Mouse (Mus musculus): ENCODE results near the gene Tmem63c.

The Tmem63c gene

GRCm38 (mm10) chr12:87131181-87131580, 110.0 kb downstream of the Tmem63c start:
- DNase-seq (ENCODE audit: inconsistent ontology term), result peak; percentile 25

- peak; percentile 39 for DNase-seq (ENCODE audit: inconsistent ontology term)
Measured at GRCm38 (mm10) chr12:87131619-87132018, 110.5 kb downstream of the Tmem63c start.

- DNase-seq (ENCODE audit: inconsistent ontology term), result no peak
Measured at GRCm38 (mm10) chr12:87132210-87132609, 111.1 kb downstream of the Tmem63c start.

GRCm38 (mm10) chr12:87132784-87133183, 111.6 kb downstream of the Tmem63c start:
- DNase-seq (ENCODE audit: inconsistent ontology term), result no peak

- DNase-seq (ENCODE audit: inconsistent ontology term), result peak; percentile 53
Measured at GRCm38 (mm10) chr12:87137439-87138341, 116.5 kb downstream of the Tmem63c start.

- peak; percentile 52 for DNase-seq (ENCODE audit: inconsistent ontology term)
Measured at GRCm38 (mm10) chr12:87138342-87138701, 117.2 kb downstream of the Tmem63c start.

- DNase-seq (ENCODE audit: inconsistent ontology term), result no peak
Measured at GRCm38 (mm10) chr12:87138768-87139167, 117.6 kb downstream of the Tmem63c start.
